Mouse (Mus musculus) stomach, embryonic 15.5 days (tissue): ENCODE results near the gene Stard3. TPM values are rescaled to one million over a fixed set of nuclear protein-coding genes. Genes with fewer than 3 reads are reported as not detected.

Experiments
- ATAC-seq: fragments of 200-750 bp; cut with Nextera tagmentation; 2 replicates; pipeline ENCODE4 v1.8.0; 2017; ENCODE audit warnings: low read depth, moderate number of reproducible peaks, moderate TSS enrichment; ENCODE audit not compliant: insufficient read depth, low FRiP score
- H3K27ac ChIP-seq: fragments of 300-500 bp; sonication (generic); 2 replicates; pipeline ENCODE4 v1.5.1; 2015; ENCODE audit warnings: mild to moderate bottlenecking, inconsistent platforms
- H3K27me3 ChIP-seq: fragments of 300-500 bp; sonication (generic); replicated peaks from 2 replicates; pipeline ENCODE4 v1.6.1; 2015; ENCODE audit warnings: inconsistent platforms
- H3K36me3 ChIP-seq: fragments of 300-500 bp; sonication (generic); 2 replicates; pipeline ENCODE4 v1.6.1; 2015; ENCODE audit warnings: inconsistent platforms
- H3K4me1 ChIP-seq: fragments of 300-500 bp; sonication (generic); 2 replicates; pipeline ENCODE4 v1.6.1; 2015; ENCODE audit warnings: inconsistent platforms
- H3K4me2 ChIP-seq: fragments of 300-500 bp; sonication (generic); 2 replicates; pipeline ENCODE4 v1.6.1; 2015; ENCODE audit warnings: mild to moderate bottlenecking, inconsistent platforms
- H3K4me3 ChIP-seq: fragments of 300-500 bp; sonication (generic); replicated peaks from 2 replicates; pipeline ENCODE4 v1.5.1; 2015; ENCODE audit warnings: inconsistent platforms
- H3K9ac ChIP-seq: fragments of 300-500 bp; sonication (generic); 2 replicates; pipeline ENCODE4 v1.6.1; 2015; ENCODE audit warnings: inconsistent platforms
- H3K9me3 ChIP-seq: fragments of 300-500 bp; sonication (generic); 2 replicates; pipeline ENCODE4 v1.6.1; 2016; ENCODE audit warnings: inconsistent platforms
- WGBS: fragments of 180-500 bp; shearing (Covaris S2); methylation state at CpG from one replicate; pipeline ENCODE4 v1.1.7; 2015; 5-methylcytosine and 5-hydroxymethylcytosine counted together
- polyA plus RNA-seq: library from polyadenylated mRNA; unstranded; fragments of >200 nt; fragmentation: Nextera tagmentation; extraction: Ambion mirVana; gene quantifications from 2 replicates; pipeline ENCODE4 v1.2.1, GENCODE M21; 2015

The Stard3 gene
- polyA plus RNA-seq, 1 experiment from 2014 or later: 41.1 TPM

DNA sequence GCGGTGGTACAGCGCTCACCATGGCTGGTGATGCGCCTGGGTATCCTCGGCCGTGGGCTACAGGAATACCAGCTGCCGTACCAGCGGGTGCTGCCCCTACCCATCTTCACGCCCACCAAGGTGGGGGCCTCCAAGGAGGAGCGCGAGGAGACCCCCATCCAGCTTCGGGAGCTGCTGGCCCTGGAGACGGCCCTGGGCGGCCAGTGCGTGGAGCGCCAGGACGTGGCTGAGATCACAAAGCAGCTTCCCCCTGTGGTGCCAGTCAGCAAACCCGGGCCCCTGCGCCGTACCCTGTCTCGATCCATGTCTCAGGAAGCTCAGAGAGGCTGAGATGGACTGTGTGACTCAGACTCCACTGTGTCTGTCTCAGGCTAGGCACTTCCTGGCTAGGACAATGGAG, 26.0 kb downstream of the Stard3 start:
- no peak for ATAC-seq

DNA sequence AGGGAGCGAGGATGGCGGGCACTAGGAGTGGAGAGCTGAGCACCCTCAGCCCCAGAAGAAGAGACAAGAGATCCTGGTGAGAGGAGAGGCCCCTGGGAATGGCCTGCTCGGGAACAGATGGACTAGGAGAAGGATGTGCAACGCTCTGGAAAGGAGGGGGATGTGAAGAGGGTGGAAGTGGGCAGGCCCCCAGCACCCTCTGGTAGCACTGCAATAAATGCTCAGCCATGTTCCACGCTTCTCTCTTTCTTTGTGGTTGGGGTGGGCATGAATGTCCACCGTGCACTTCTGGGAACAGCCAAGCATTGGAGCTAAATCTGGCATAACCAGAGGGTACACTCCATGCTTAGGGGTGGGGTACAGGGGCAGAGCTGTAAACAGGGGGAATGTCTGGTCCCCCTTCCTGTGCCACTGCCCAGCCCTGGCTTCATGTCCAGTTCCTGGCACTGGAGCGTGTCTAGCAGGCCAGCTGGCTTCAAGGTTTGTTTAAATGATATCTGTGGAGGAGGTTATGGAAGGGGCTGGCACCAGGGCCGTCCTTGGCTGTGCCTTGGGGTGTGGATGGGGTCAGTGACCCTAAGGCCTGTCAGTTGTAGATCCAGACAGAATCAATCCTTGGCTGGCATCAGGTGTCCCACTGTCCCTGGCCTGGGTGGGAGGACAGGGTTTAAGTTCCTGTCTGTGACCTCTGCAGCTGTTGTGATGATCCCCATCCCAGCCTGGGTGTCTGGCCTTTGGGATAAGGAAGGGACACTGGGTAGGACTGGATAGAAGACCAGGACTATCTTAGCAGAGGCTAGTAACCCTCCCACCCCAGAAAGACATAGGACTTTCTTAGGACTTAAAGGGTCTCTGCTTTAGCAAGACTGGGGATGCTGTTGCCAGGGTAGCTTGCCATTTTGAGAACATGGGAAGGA, 26.8 kb downstream of the Stard3 start:
- peaks cover 39% of the 10 kb centered on the region for H3K27me3 ChIP-seq
- no peaks in the 10 kb centered on the region for H3K9me3 ChIP-seq
- ATAC-seq: no peak
- H3K36me3 ChIP-seq: 0 out of 2 replicates have a peak, but pooled peaks cover 3% of the 10 kb centered on the region
- no peak overlapping the region for H3K4me2 ChIP-seq
- no peak overlapping the region for H3K9ac ChIP-seq
- H3K4me3 ChIP-seq: no peak overlapping the region
- 71% methylated on average over 8 of the region's 8 CpGs for WGBS
- no peak overlapping the region for H3K27ac ChIP-seq
- 0 out of 2 replicates have a peak, but pooled peaks cover 5% of the 10 kb centered on the region for H3K4me1 ChIP-seq

More for the DNA sequence above, 26.0 kb downstream of the Stard3 start:
- Histone ChIP-seq H3K27ac (no peak overlapping the region), H3K4me1 (0 out of 2 replicates have a peak, but pooled peaks cover under 1% of the 10 kb centered on the region), H3K9me3 (no peaks in the 10 kb centered on the region), H3K27me3 (peaks cover 39% of the 10 kb centered on the region), H3K36me3 (peaks cover 6% of the 10 kb centered on the region; the same call in 1 of the 2 replicates), H3K4me3 (no peak overlapping the region), H3K4me2 (no peak overlapping the region), H3K9ac (no peak overlapping the region)
- WGBS: 74% methylated on average over 20 of the region's 20 CpGs

DNA sequence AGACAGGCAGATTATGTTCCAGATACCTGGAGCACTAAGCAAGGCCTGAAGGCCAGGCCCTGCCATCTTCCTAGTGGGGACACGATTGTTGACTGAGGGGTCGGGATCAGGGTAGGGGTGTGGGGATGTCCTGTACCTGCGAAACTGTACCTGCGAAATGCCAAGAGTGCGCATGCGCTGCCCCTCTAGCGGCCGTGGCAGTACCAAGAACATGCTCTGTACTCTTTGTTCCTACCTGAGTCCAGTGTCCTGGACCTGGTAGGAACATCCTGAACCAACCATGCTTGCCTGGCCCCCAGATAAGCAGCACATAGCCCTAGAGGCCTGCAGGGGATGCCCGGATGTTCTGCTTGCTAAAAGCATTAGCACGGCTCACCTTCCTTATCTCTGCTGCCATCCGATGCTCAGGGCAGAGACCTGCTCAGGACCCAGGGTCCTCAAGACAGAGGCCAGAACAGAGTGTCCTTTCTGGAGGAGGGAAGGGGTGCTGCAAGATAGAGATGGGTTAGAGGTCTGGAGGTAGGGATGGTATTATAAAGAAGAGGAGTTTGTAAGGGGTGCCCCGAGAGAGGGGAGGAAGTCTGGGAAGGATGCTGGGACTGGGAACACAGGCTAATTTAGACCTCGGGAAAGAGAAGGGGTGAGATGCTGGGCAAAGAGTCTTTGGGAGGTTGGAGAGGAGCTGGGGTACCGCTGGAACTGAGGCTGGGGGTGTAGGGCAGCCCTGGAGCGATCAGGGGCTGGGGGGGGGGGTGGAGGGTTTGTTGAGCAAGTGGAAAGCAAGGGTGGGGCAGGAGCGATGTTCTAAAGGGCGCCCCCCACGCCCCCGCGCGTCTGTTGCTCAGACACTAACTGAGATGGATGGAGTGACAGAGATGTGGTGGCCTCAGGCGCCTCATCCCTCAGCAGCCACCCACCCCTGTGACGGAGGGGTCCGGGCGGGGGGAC, 27.7 kb downstream of the Stard3 start, which contains the start of gene Pnmt:
Pnmt (plus strand) TSS at position 813 of the 948 bp plus-strand sequence.
- H3K27ac ChIP-seq: no peak within 1 kb of the TSS
- no peak within 1 kb of the TSS for H3K4me2 ChIP-seq
- 46% methylated on average over 25 of the region's 25 CpGs for WGBS
- H3K4me1 ChIP-seq: 0 out of 2 replicates have a peak, but pooled peaks cover 5% of the 10 kb centered on the region
- H3K36me3 ChIP-seq: no peaks in the 10 kb centered on the region
- peaks cover 39% of the 10 kb centered on the region for H3K27me3 ChIP-seq
- H3K4me3 ChIP-seq: no peak within 1 kb of the TSS
- no peaks in the 10 kb centered on the region for H3K9me3 ChIP-seq
- ATAC-seq: no peak
- H3K9ac ChIP-seq: no peak within 1 kb of the TSS

DNA sequence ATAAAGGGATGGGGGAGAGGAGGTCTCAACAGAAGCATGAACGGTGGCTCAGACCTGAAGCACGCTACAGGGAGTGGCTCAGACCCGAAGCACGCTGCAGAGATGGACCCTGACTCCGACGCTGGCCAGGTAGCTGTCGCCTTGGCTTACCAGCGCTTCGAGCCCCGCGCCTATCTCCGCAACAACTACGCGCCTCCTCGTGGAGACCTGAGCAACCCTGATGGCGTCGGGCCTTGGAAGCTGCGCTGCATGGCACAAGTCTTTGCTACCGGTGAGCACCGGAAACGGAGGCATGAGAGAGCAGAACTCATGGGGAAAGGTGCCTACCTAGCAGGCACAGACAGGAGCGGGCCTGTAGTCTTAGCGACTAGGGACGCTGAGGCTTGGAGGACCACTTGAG, 28.4 kb downstream of the Stard3 start:
- Histone ChIP-seq H3K9ac (no peak overlapping the region), H3K27me3 (peaks cover 39% of the 10 kb centered on the region), H3K9me3 (no peaks in the 10 kb centered on the region), H3K36me3 (no peaks in the 10 kb centered on the region), H3K27ac (no peak overlapping the region), H3K4me1 (0 out of 2 replicates have a peak, but pooled peaks cover 5% of the 10 kb centered on the region), H3K4me2 (no peak overlapping the region), H3K4me3 (no peak overlapping the region)
- ATAC-seq: no peak
- WGBS: 9% methylated on average over 24 of the region's 24 CpGs

DNA sequence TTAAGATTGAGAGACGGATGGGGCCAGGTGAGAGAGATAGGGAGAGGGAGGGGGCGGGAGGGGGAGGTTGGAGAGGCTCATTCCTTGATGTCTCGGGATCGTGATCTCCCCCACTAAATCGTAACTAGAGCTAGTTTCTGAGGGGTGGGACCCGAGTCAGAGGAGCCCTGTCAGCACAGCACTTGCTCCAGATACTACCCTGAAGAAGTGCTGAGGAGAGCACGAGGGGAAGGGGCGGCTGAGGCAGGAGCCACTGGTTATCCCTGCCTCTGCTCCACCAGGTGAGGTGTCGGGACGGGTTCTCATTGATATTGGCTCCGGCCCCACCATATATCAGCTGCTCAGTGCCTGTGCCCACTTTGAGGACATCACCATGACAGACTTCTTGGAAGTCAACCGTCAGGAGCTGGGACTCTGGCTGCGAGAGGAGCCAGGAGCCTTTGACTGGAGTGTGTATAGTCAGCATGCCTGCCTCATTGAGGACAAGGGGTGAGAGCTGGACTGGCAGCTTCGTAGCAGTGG, 28.9 kb downstream of the Stard3 start:
- Histone ChIP-seq H3K27ac (no peak overlapping the region), H3K9ac (no peak overlapping the region), H3K4me2 (no peak overlapping the region), H3K36me3 (no peaks in the 10 kb centered on the region), H3K27me3 (peaks cover 39% of the 10 kb centered on the region), H3K4me3 (no peak overlapping the region), H3K4me1 (0 out of 2 replicates have a peak, but pooled peaks cover 5% of the 10 kb centered on the region), H3K9me3 (no peaks in the 10 kb centered on the region)
- 48% methylated on average over 14 of the region's 14 CpGs for WGBS
- no peak for ATAC-seq

DNA sequence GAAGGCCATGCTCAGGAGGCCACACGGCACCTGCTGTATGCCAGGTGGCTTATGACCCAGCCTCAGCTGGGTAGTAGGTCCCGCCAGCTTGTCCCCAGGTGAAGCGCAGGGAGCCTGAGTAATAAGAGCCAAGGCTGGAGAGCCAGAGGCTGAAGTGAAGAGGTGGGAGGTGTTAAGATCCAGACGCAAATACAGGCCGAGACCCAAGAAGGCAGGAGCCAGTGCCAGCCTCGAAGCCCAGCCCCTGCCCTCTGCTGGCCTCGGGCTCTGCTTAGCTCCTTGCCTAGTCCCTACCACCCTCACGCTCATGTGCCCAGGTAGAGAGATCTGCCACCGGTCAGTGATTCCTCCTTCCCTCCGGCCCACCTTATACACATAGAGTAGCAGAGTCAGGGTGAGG, 30.1 kb downstream of the Stard3 start:
- Histone ChIP-seq H3K9me3 (no peaks in the 10 kb centered on the region), H3K9ac (no peak overlapping the region), H3K4me2 (no peak overlapping the region), H3K36me3 (no peaks in the 10 kb centered on the region), H3K4me3 (no peak overlapping the region), H3K27me3 (peaks cover 39% of the 10 kb centered on the region), H3K27ac (no peak overlapping the region), H3K4me1 (peaks cover 16% of the 10 kb centered on the region)
- WGBS: 67% methylated on average over 10 of the region's 10 CpGs
- ATAC-seq: no peak

DNA sequence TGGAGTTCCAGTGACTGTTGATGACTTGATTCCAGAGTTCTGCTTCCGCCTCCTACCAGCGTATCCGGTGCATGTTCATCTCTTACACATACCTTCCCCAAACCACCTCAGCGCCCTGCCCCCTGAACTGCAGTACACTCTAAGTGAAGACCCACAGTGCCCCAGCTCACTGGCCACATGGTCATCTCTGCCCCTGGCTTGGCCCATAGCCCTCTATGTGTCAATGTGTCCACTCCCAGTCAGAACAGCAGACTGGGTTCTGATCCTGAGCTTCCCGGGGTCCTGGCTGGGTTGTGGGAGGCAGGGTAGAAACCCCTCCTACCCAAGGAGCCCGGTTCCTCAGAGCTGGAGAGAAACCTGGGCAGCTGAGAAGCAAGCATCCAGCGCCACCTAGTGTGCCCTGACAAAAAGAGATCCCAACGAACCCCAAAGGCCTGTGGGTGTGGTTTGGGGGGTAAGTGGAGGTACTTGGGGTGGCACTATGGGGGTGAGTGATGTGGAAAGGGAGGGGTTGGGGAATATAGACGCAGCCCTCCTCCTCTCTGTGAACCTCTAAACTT, 31.1 kb downstream of the Stard3 start:
- peaks cover 26% of the 10 kb centered on the region for H3K4me1 ChIP-seq
- no peak for ATAC-seq
- H3K36me3 ChIP-seq: no peaks in the 10 kb centered on the region
- WGBS: 30% methylated on average over 9 of the region's 9 CpGs
- H3K9me3 ChIP-seq: no peaks in the 10 kb centered on the region
- no peak overlapping the region for H3K4me2 ChIP-seq
- no peak overlapping the region for H3K4me3 ChIP-seq
- H3K9ac ChIP-seq: no peak overlapping the region
- no peak overlapping the region for H3K27ac ChIP-seq
- peaks cover 36% of the 10 kb centered on the region for H3K27me3 ChIP-seq

DNA sequence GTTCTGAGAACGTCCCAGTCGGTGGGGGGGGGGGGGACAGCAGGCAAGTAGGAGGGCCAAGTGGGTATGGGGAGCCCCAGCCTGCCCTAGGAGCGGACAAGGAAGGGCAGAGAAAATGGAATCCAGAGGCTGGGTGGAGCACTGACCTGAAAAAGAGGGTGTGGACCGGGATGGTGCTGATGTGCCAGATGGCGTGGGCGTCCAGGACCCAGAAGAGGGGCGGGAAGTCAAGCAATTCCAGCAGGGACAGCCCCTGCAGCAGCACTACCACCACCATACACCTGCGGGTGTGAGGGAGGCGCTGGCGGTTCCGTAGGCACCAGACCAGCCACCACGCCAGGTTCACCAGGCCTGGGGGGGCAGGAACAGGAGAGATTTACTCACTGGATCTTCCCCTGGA, 32.0 kb downstream of the Stard3 start:
- H3K4me2 ChIP-seq: no peak overlapping the region
- no peak for ATAC-seq
- 66% methylated on average over 12 of the region's 12 CpGs for WGBS
- no peak overlapping the region for H3K27ac ChIP-seq
- H3K4me1 ChIP-seq: peaks cover 32% of the 10 kb centered on the region
- peaks cover 28% of the 10 kb centered on the region for H3K27me3 ChIP-seq
- H3K9ac ChIP-seq: no peak overlapping the region
- H3K4me3 ChIP-seq: no peak overlapping the region
- no peaks in the 10 kb centered on the region for H3K36me3 ChIP-seq
- no peaks in the 10 kb centered on the region for H3K9me3 ChIP-seq

DNA sequence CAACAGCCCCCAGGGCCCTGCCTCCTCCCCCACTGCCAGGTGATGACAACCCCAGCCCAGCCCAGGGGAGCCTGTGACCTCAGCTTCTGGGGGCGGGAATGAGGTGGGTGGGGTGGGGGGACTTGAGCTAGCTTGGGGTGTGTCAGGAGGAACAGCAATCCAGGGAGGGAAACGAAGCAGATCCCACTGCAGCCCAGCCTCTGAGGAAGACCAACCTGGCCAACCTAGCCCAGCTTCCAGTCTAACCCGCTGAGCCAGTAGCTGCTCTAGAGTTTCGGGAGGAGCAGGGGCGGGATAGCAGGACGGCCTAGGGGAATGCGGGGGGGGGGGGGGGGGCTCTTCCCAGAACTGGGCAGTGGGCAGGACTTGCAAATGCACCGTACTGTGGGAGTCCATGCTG, 33.9 kb downstream of the Stard3 start:
- WGBS: 17% methylated on average over 8 of the region's 8 CpGs
- peak; percentile 8; the same call in 1 of the 2 replicates for ATAC-seq
- Histone ChIP-seq H3K36me3 (no peaks in the 10 kb centered on the region), H3K4me2 (no peak overlapping the region), H3K9ac (no peak overlapping the region), H3K4me1 (peaks cover 33% of the 10 kb centered on the region), H3K27ac (peak overlapping the region; percentile 83; the same call in 1 of the 2 replicates), H3K9me3 (no peaks in the 10 kb centered on the region), H3K4me3 (no peak overlapping the region), H3K27me3 (peaks cover 13% of the 10 kb centered on the region)

DNA sequence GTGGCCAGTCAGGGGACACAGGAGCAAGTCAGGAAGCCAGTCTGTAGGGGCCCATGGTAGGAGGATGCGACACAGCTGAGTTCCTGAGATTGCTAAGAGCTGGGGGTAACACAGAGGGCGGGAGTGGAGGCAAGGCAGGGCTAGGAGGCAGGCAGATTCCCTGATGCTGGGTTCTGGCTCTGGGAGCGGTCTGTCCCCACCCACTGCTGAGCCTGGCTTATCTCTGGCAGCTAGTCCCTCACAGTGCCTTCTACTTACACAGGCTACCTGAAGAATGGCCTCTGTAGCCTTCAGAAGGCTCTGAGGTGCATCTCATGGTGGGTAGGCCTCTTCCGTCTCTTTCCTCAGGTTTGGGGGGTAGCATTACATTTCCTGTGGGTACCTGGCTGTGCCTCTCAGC, 34.5 kb downstream of the Stard3 start:
- peaks cover 7% of the 10 kb centered on the region for H3K27me3 ChIP-seq
- peaks cover 33% of the 10 kb centered on the region for H3K4me1 ChIP-seq
- no peaks in the 10 kb centered on the region for H3K36me3 ChIP-seq
- no peak overlapping the region for H3K4me3 ChIP-seq
- peak overlapping the region; percentile 83 for H3K27ac ChIP-seq
- 0 out of 2 replicates have a peak overlapping the region, but pooled peaks have one; percentile 16 for H3K4me2 ChIP-seq
- no peaks in the 10 kb centered on the region for H3K9me3 ChIP-seq
- 55% methylated on average over 4 of the region's 4 CpGs for WGBS
- H3K9ac ChIP-seq: no peak overlapping the region
- ATAC-seq: no peak

DNA sequence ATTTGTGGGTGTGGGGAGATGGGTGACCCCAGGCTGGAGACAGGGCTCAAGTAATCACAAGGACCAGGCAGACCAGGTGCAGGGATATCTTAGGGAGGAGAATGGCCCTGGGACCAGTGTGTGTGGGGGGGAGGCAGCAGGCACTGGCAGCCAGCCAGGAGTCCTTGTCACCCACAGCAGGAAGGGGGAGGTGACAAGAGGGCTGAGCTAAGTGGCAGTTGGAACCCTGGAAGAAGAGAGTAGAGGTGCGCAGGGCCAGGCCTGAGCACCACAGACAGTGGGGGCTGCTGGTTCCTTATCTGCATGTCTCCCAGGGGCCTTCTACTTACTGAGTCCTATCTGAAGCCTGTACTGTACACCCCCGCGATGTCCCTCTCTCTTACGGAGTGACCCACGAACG, 35.1 kb downstream of the Stard3 start:
- no peaks in the 10 kb centered on the region for H3K9me3 ChIP-seq
- 50% methylated on average over 6 of the region's 6 CpGs for WGBS
- H3K27me3 ChIP-seq: 0 out of 2 replicates have a peak, but pooled peaks cover under 1% of the 10 kb centered on the region
- no peak overlapping the region for H3K4me2 ChIP-seq
- no peak overlapping the region for H3K4me3 ChIP-seq
- ATAC-seq: peak; percentile 49
- H3K4me1 ChIP-seq: peaks cover 33% of the 10 kb centered on the region
- no peak overlapping the region for H3K9ac ChIP-seq
- peak overlapping the region; percentile 83 for H3K27ac ChIP-seq
- H3K36me3 ChIP-seq: no peaks in the 10 kb centered on the region
